Mouse (Mus musculus) lung, adult 2 months (tissue): ENCODE results near the gene Btg2.

Source experiments
- CTCF ChIP-seq: fragments of 200-500 bp; IDR thresholded peaks from 2 replicates; pipeline ENCODE4 v1.5.1; 2011; ENCODE audit warnings: mild to moderate bottlenecking, low read length, control low read depth; ENCODE audit not compliant: insufficient read depth
- POLR2A ChIP-seq: fragments of 200-500 bp; IDR thresholded peaks from 2 replicates; pipeline ENCODE4 v1.6.1; 2011; ENCODE audit warnings: low read depth, mild to moderate bottlenecking, control low read depth, low read length, borderline replicate concordance; ENCODE audit errors: extremely low read depth

DNA sequence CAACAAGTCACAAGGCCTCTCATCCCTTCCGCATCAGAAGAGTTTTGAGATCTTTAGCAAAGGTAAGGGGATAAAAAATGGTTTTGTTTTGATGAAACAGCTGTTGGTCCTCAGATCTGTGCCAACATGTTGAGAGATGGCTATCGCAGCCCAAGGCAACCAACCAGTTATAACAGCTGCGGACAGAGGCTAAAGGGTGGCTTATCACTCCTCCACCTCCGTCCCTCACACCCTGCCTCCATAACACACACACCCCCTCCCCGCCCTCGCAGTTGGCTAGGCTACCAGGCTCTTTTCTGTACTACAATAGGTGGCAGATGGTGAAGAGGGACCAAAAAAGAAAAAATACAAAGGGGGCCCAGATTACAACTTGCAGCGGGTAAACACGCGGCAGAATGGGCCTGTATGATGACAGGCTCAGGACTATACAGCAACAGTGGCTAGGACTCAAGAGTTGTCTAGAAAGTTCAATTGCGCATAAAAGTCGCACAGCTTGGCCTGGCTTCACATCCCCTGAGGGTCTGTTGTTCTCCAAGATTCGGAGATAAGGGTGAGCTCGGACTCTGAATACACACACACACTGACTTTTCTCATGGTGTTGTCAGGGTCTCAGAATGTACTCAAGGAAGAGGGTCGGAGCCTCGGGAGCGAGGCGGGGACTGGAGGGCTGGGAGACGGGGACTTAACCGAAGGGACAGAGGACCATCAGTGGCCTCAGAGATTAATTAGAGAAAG is 692 bp downstream of the Btg2 start:
- TF ChIP-seq POLR2A (peak; percentile 71), CTCF (no peak)
